Mouse (Mus musculus) myocyte (in vitro differentiated cells): ENCODE measurements around the gene Adam12. TPM values are rescaled to one million over a fixed set of nuclear protein-coding genes. Genes with fewer than 3 reads are reported as not detected.

Experiments
- H3K27me3 ChIP-seq: one replicate; pipeline ENCODE4 v1.6.1; 2011; ENCODE audit not compliant: control insufficient read depth, insufficient read depth, insufficient read length
- H3K36me3 ChIP-seq: one replicate; pipeline ENCODE4 v1.6.1; 2011; ENCODE audit not compliant: control insufficient read depth, insufficient read depth
- H3K4me2 ChIP-seq: one replicate; pipeline ENCODE4 v1.6.1; 2011; ENCODE audit warnings: low read depth, control low read depth
- H3K4me3 ChIP-seq: one replicate; pipeline ENCODE4 v1.5.1; 2011; ENCODE audit warnings: mild to moderate bottlenecking, control low read depth, moderate library complexity
- H3K79me2 ChIP-seq: one replicate; pipeline ENCODE4 v1.6.1; 2011; ENCODE audit not compliant: control insufficient read depth, insufficient read depth
- H3ac ChIP-seq: one replicate; pipeline ENCODE4 v1.6.1; 2011; ENCODE audit not compliant: control insufficient read depth, insufficient read length
- CEBPB ChIP-seq: IDR thresholded peaks from 2 replicates; pipeline ENCODE4 v1.6.1; 2011; ENCODE audit warnings: mild to moderate bottlenecking, moderate library complexity; ENCODE audit not compliant: poor library complexity, insufficient read depth, severe bottlenecking
- E2F4 ChIP-seq: IDR thresholded peaks from one replicate; pipeline ENCODE4 v1.6.1; 2011; ENCODE audit warnings: mild to moderate bottlenecking, control low read depth, moderate library complexity; ENCODE audit not compliant: insufficient read depth
- MAX ChIP-seq: IDR thresholded peaks from one replicate; pipeline ENCODE4 v1.6.1; 2011; ENCODE audit warnings: low read depth, mild to moderate bottlenecking, control low read depth
- MYOD1 ChIP-seq, 3 experiments: IDR thresholded peaks; one replicate each; pipeline ENCODE4 v1.6.1; 2011; ENCODE audit warnings: control low read depth in 2 of 3, low read depth in 2 of 3, mild to moderate bottlenecking in 2 of 3, moderate library complexity in 1 of 3; ENCODE audit not compliant: insufficient read length in 2 of 3, control insufficient read depth in 1 of 3
- MYOG ChIP-seq, 3 experiments: IDR thresholded peaks; one replicate each; pipeline ENCODE4 v1.6.1; 2011; ENCODE audit warnings: control low read depth in 2 of 3, low read depth in 2 of 3, mild to moderate bottlenecking in 2 of 3; ENCODE audit not compliant: insufficient read length in 2 of 3, control insufficient read depth in 1 of 3, insufficient read depth in 1 of 3
- POLR2A ChIP-seq: IDR thresholded peaks from one replicate; pipeline ENCODE4 v1.6.1; 2011; ENCODE audit warnings: low read depth, mild to moderate bottlenecking, control low read depth, moderate library complexity; ENCODE audit not compliant: insufficient read length
- POLR2AphosphoS2 ChIP-seq: IDR thresholded peaks from one replicate; pipeline ENCODE4 v1.6.1; 2011; ENCODE audit warnings: low read depth, control low read depth; ENCODE audit not compliant: insufficient read length
- REST ChIP-seq: IDR thresholded peaks from one replicate; pipeline ENCODE4 v1.6.1; 2011; ENCODE audit warnings: mild to moderate bottlenecking, control low read depth, moderate library complexity; ENCODE audit not compliant: insufficient read depth, insufficient read length
- SRF ChIP-seq: IDR thresholded peaks from one replicate; pipeline ENCODE4 v1.6.1; 2011; ENCODE audit warnings: low read depth; ENCODE audit not compliant: control insufficient read depth, insufficient read length
- TCF12 ChIP-seq: IDR thresholded peaks from one replicate; pipeline ENCODE4 v1.6.1; 2011; ENCODE audit warnings: mild to moderate bottlenecking, control low read depth; ENCODE audit not compliant: poor library complexity, insufficient read depth, severe bottlenecking
- TCF3 ChIP-seq: IDR thresholded peaks from one replicate; pipeline ENCODE4 v1.6.1; 2011; ENCODE audit warnings: low read depth, control low read depth; ENCODE audit not compliant: insufficient read length
- USF1 ChIP-seq: IDR thresholded peaks from one replicate; pipeline ENCODE4 v1.6.1; 2011; ENCODE audit warnings: low read depth, mild to moderate bottlenecking, control low read depth, moderate library complexity
- polyA plus RNA-seq: library from polyadenylated mRNA; unstranded; fragments of >200 nt; fragmentation: generic; extraction: Trizol; gene quantifications from one replicate; pipeline ENCODE4 v1.2.1, GENCODE M21; 2012; ENCODE audit warnings: missing spikeins

Adam12 gene
- polyA plus RNA-seq, 1 experiment, result 7.2 TPM

DNA sequence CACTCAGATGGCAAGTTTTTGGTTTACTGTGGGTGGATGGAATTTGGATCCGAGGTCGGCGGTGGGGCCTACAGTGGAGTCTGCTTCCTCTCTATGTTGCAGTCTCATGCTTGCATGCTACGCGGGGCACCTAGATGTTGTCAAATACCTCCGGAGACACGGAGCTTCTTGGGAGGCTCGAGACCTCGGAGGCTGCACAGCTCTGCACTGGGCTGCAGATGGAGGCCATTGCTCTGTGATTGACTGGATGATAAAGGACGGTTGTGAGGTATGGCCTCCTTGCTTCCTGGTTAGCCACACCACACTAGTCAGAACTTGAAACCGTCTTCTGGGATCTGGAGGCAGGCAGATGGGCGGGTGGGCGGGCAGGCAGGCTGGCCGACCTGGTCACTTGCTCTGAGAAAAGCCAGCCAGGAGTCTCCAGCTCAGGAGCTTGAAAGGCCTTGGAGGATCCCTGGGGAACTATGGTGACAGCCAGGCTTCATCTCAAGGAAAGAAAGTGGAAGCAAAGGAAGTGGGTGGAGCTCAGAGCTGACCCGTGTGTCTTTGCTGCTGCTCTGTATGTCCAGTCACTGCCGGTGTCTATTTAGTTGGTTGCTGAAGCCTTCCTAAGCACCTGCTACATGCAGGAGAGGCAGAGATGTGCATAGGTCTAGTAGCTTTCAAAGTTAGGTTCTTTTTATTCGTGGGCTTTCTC lies 355.2 kb downstream of the Adam12 start:
- H3ac ChIP-seq, result no peak overlapping the region
- H3K4me3 ChIP-seq, result no peak overlapping the region
- TF ChIP-seq REST (no peak), CEBPB (no peak), POLR2A (no peak)
- H3K36me3 ChIP-seq, result no peaks in the 10 kb centered on the region
- no peaks in the 10 kb centered on the region for H3K27me3 ChIP-seq
- H3K4me2 ChIP-seq, result no peak overlapping the region
- no peaks in the 10 kb centered on the region for H3K79me2 ChIP-seq

DNA sequence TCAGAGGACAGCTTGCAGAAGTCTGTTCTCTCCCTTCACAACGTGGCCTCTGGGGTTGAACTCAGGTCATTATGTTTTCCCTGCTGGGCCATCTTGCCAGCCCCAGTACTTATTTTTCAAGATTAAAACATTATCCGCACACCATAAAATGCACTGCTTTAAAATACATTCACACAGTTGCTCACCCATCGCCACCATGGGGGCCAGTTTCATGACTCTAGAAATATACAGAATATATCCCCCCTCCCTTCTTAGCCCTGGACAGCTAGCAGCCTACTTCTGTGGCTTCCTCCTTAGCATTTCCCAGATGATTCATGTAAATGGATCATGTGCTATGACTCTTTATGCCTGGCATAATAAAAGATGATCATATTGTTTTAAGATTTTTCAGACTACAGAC lies 355.8 kb downstream of the Adam12 start:
- Histone ChIP-seq H3K79me2 (no peaks in the 10 kb centered on the region), H3ac (no peak overlapping the region), H3K4me3 (no peak overlapping the region), H3K36me3 (no peaks in the 10 kb centered on the region), H3K27me3 (no peaks in the 10 kb centered on the region), H3K4me2 (no peak overlapping the region)
- TF ChIP-seq MYOG (IDR thresholded peaks at IDR 0.05; ENCODE audit: control insufficient read depth in 1 of 3, insufficient read depth in 1 of 3, insufficient read length in 2 of 3, low read depth in 2 of 3) (no peak), REST (no peak), POLR2A (no peak)

DNA sequence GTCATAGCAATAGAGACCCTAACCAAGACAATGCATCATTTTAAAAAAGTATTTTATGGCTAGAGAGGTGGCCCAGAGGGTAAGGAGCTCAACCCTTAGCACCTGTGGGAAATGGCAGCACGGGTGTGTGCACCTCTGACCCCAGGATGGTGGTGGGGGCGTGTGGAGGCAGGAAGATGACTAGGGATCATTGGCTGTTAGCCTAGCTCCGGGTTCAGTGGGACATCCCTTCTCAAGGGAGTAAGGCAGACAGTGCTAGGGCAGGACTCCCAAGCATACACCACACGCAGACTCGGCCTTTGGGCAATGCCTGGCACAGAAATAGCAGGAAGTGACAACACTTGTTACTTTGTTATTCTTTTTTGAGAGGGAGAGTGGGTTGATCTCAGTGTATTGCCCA lies 359.2 kb downstream of the Adam12 start:
- Histone ChIP-seq H3ac (no peak overlapping the region), H3K36me3 (no peaks in the 10 kb centered on the region), H3K79me2 (no peaks in the 10 kb centered on the region), H3K4me3 (no peak overlapping the region), H3K27me3 (no peaks in the 10 kb centered on the region), H3K4me2 (no peak overlapping the region)
- TF ChIP-seq CEBPB (no peak), USF1 (no peak), REST (no peak), MYOD1 (IDR thresholded peaks at IDR 0.05; ENCODE audit: control insufficient read depth in 1 of 3, insufficient read length in 2 of 3, low read depth in 2 of 3) (no peak), TCF3 (no peak), E2F4 (no peak), TCF12 (no peak), POLR2A (no peak), MAX (no peak), MYOG (IDR thresholded peaks at IDR 0.05; ENCODE audit: control insufficient read depth in 1 of 3, insufficient read depth in 1 of 3, insufficient read length in 2 of 3, low read depth in 2 of 3) (no peak), SRF (no peak), POLR2AphosphoS2 (no peak)

DNA sequence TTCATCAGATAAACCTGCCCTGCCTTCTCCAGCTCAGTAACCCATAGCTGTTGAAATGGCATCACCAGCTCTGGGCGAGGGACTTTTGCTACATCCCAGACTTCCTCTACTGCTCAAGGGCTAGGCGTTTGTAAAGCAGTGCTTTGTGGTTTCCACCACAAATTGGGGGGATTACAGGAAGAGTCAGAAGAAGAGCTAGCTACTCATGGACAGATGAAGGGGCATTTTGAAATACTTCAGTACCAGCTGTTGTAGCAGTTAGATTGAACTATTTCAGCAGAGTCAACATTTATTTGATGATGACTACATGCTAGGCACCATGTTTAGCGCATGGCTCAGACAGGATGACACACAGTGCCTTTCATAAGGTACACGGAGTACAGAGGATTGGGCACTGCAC lies 361.7 kb downstream of the Adam12 start:
- Histone ChIP-seq H3K4me2 (peak overlapping the region; percentile 27), H3K27me3 (no peaks in the 10 kb centered on the region), H3K4me3 (no peak overlapping the region), H3K79me2 (no peaks in the 10 kb centered on the region), H3ac (no peak overlapping the region), H3K36me3 (no peaks in the 10 kb centered on the region)
- TF ChIP-seq SRF (no peak), POLR2AphosphoS2 (no peak), TCF12 (no peak), MYOD1 (IDR thresholded peaks at IDR 0.05; ENCODE audit: control insufficient read depth in 1 of 3, insufficient read length in 2 of 3, low read depth in 2 of 3) (peak in 2 of 3 experiments; percentile 37 to 51)

DNA sequence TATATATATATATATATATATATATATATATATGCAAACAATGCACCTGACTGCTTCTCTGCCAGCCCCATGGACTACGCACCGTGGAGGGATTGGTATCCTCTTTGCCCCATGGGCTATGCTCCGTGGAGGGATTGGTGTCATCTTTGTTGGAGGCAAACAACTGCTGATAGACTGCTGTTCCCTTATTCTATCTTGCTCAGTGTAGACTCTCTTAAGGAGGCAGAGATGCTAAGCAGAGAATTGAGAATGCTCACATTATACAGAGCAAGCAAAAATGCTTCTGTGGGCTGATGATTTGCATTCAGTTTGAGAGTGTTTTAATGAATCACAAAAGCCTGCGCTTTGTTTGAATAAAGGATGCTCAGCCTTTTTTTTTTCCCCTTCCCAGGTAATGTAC lies 368.3 kb downstream of the Adam12 start:
- TF ChIP-seq MYOG (IDR thresholded peaks at IDR 0.05; ENCODE audit: control insufficient read depth in 1 of 3, insufficient read depth in 1 of 3, insufficient read length in 2 of 3, low read depth in 2 of 3), result no peak
- no peak for TF ChIP-seq REST
- Histone ChIP-seq H3K36me3 (no peaks in the 10 kb centered on the region), H3ac (no peak overlapping the region), H3K79me2 (no peaks in the 10 kb centered on the region), H3K27me3 (no peaks in the 10 kb centered on the region), H3K4me3 (no peak overlapping the region), H3K4me2 (no peak overlapping the region)

DNA sequence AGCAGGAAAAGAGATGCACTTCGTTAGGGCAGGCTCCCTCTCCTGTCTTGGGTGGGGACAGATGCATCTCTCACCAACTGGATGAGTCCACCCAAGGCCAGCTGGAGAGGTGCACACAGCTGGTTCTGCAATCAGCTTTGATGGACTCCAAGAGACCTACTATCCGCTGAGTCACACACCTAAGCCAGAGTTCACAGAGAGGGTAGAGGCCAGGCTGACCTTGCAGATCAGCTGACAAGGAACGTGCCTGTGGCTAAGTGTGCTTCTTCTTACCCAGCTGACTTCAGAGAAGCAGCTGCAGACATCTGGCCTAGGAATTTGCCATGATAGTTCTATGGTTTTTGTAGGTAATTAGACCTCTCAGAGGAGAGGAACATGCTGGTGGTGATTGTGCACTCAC lies 368.8 kb downstream of the Adam12 start:
- H3ac ChIP-seq, result no peak overlapping the region
- TF ChIP-seq MYOD1 (IDR thresholded peaks at IDR 0.05; ENCODE audit: control insufficient read depth in 1 of 3, insufficient read length in 2 of 3, low read depth in 2 of 3), result peak in 1 of 3 experiments; percentile 21
- no peak for TF ChIP-seq MAX

More for the DNA sequence above, 368.8 kb downstream of the Adam12 start:
- Histone ChIP-seq H3K36me3 (no peaks in the 10 kb centered on the region), H3K4me2 (no peak overlapping the region), H3K79me2 (no peaks in the 10 kb centered on the region), H3K27me3 (no peaks in the 10 kb centered on the region), H3K4me3 (no peak overlapping the region)
